Mouse (Mus musculus) adrenal gland, postnatal 25 days (tissue): ENCODE measurements at regions not wholly inside any gene's neighbourhood (a gene's known extent, or its start where the extent isn't known, plus 50 kb on each side); places are given as distances from the start of the nearest gene placed in this dataset.

Experiments
- DNase-seq: peaks from one replicate; pipeline ENCODE4 v3.0.0; 2021; ENCODE audit warnings: mixed read lengths

DNA sequence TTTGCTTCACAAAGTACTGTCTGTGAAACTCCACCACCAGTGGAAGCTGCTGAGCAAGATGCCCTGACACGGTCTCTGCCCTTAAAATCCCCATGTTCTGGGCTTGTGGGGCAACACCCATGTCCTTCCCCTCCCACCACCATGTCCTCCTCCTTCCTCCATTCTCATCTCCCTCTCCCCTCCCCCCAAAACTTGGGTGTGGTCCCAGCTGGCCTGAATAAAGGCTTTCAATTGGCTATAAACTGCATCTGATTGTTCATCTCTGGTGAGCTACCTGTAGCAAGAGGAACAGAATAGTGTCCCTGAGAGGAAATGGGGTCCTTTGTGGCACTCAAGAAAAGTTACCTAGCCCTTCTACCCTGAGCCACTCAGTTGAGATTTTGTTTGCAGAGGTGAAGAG is 91.8 kb downstream of the Slc16a9 start:
- no peak for DNase-seq

DNA sequence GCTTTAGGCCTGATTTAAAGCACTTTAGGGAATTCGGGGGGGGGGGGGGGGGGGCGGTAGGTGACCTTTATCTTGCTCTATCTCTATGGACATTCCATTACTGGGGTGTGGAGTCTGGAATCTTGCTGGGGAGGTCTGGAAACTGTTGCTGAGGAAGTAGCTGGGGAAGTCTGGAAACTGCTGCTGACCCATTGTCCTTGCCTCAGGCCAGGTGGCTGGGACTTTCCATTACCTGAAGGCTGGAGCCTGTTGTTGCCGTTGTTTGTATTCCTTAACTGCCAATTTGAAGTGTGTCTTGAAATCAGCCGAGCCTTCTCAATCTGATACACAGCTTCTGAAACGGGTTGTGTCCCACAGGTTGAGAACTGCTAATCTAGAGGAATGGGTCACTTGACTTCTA is 80.9 kb upstream of the Fam13c start:
- DNase-seq: no peak

DNA sequence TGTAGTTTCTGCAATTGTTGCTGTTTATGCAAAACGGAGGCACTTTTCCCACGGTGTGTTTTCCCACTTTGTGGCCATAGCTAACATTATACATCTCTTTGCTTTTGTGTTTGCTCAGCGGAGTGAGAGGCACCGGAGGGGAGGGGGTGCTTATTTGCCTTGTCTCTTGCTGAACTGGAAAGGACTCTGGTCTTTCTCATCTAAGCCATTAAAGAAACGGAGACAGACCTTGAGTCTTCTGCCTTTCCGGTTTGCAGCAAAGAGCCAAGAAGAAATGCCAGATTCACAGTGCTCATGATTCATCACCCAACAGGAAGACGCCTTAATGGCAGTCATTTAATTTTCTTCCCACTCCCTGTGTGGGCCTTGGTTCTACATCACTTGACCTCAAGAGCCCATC is 80.4 kb upstream of the Fam13c start:
- DNase-seq: no peak

DNA sequence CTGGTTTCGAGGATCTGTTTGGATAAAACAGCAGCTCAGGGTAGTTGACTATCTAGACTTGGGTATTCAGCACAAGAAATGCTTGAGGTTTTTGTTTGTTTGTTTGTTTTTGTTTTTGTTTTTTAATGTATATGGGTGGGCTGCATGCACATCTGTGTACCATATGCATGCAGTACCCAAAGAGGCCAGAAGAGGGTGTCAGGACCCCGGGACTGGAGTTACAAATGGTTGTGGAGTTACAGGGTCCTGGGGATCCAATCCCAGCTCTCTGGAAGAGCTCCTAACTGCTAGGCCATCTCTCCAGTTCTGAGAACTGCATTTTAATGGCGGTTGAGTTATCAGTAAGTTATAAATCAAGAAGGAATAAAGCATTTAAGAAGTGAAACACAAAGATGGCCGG is 77.2 kb upstream of the Fam13c start:
- DNase-seq: peak; percentile 23

DNA sequence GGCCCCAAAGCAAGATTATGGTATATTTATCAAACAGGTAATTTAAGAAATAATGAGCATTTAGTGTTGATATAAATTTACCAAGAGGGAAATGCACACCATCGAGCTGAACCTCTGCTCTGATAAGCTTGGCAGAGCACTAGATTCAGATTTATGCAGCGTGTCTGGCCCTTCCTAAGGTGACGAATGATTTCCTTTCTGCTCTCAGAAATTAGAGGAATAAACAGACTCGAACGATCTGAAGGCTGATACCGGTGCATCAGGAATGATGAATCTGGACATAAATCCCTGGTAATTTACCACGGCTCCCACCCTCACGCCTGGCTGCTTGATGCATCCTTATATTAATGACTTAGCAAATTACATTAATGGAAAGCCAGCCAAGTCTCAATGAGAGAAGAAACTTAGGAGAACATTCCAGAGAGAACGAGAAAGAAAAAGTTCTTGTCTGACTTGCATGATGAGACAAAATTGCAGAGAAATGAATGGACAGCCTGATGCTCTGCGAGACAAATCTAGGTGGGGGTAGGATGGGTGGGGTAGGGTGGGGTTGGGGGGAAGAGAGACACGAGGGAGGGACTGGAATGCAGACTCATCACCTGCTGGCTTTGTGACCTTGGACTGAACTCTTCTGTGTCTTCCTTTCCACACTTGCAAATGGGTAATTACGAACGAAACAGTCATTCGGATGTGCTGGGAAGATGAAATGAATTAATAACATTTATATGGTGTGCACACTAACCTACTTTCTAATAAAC is 75.9 kb upstream of the Fam13c start:
- no peak for DNase-seq

DNA sequence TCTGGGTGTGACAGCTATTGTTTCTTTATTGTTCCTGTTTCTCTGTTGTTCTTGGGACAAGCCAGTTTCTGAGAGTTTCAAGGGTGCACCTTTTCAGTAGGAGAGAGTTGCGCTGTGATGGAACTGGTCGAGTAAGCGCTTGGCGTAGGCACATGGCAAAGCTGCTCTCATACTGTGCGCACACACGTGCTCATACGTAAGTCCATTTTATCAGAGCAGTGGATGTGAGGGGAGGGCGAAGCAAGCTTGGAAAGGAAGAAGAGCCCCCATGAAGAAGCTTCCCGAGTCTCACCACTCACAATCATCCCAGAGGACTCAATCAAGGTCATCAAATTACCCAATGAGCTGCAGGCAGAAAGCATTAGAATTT is 75.3 kb upstream of the Fam13c start:
- DNase-seq: no peak

DNA sequence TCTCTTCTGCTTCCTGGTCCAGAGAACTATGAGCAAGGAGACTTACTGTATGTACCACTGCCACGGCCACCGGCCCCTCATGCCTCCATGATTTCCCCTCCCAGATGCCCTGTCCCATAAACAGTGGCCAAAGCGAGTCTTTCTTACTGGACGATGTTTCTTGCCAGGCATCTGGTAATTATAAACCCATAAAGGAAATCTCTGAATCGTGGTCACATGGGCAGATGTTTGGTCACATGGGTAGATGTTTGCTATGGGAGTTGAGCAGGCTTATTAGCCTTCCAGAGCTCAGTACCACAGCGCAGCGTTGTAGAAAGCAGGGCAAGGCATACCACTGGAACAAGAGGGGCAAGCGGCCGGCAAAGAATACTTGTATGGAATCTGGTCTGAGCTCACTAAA is 74.8 kb upstream of the Fam13c start:
- no peak for DNase-seq

DNA sequence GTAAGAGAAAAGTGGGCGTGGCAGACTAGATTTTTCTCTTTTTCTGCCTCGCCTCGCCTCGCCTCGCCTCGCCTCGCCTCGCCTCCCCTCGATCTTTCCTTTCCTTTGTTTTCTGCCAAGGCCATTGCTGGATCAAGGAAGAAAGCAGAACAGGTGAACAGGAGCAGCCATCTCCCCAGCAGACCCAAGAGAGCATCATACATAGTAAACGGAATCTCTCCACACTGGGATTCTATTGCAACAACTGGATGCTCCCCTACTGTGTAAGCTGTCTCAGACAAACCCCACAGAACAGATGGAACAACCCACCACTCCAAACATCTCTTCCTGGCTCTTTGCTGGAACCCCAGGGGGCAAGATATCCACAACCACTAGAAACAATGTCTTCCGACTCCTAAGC is 72.4 kb upstream of the Fam13c start:
- DNase-seq: no peak

DNA sequence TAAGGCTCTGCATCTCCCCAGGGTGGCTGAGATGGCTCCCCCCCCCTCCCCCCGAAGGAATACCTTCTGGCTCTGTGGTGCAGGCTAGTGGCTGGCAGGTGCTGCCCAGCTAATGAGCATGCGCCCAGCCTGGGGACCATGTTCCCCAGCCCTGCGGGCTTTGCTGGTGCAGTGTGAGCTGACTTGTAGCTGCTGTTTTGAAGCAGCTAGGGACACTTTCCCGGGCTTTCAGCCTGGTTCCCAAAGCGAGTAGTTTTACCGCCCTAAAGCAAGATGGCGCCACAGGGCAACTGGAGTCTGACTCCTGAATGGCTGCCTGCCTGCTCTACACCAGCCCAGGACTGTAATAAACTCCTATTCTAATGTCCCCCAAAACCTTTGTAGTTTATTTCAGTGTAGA is 71.6 kb upstream of the Fam13c start:
- DNase-seq: peak; percentile 78

DNA sequence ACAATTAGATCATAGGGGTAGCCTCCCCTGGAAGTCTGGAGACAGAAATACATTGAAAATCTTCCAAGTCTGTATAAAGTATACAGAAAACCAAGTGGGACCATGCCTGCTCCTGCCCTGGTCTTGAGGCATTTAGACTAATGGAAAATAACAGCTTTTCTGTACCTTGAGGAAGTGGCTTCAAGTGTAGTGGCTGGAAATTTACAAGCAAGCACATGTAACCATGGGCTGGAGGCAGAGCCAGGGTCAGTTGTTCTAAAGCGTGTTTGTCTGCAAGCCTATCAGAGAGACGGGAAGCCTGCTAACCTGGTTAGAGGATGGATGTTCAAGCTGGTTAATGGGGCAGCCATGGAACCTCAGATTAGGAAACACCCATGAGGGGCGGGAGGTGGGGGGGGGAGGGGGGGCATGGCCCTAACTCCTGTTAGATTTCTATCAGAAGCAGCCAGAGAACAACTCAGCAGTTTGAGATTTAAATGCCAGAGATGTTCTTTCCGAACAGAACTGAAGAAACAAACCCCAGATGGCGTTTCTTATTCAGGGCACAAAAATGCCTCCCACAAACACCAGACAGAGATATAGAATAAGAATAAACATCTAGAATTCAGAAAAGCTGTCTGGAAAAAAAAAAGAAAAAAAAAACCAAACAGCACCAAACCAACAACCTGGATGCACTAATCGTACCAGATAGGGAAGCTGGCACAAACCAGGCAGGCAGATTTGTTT is 67.7 kb upstream of the Fam13c start:
- DNase-seq: no peak

DNA sequence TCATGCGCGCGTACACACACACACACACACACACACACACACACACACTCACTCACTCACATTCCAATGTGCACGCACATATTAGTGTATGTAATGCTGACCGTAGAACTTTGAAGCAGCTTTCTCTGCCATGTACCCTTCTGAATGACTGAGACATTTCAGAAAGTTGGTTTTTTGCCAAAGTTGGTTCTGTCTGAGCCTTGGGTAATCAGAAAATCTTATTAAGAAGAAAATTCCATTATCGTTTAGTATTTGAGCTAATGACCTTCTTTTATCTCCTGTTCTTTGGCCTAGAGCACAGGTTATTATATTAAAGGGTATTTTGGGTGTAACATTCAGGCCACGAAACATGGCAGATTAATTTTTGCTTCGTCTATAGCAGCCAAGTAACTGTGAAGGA is 67.1 kb upstream of the Fam13c start:
- DNase-seq: no peak

DNA sequence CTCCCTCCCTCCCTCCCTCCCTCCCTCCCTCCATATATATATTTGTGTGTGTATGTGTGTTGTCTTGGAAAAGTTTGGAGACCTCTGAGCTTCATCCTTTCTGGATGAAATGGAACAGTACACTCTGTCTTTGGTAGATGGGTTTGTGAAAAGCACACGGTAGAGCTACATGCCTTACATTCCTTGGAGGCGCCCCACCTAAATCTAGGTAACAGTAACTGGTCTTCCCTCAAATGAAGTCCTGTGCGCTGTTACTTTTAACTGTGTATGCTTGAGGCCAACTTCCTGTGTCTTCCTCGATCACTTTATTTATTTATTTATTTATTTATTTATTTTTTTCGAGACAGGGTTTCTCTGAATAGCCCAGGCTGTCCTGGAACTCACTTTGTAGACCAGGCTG is 66.4 kb upstream of the Fam13c start:
- DNase-seq: no peak

DNA sequence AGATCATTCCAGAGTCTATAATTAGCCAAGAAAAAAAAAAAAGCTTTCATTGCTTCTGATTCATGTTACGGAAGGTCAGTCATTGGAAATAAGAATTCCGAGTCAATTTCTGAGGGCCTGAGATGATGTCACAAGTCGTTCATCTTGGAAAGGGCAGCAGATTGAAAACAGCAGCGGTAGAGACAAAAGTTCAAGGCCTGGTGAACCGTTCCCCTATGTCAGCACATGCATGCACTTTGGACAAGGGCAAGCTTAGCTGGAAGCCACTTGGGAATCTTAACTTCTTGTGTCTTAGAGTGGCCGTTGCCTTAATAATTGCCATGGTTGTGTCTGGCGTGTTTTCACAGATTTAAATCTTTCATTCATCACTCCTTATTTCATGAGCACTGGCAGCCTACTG is 65.6 kb upstream of the Fam13c start:
- DNase-seq: no peak

DNA sequence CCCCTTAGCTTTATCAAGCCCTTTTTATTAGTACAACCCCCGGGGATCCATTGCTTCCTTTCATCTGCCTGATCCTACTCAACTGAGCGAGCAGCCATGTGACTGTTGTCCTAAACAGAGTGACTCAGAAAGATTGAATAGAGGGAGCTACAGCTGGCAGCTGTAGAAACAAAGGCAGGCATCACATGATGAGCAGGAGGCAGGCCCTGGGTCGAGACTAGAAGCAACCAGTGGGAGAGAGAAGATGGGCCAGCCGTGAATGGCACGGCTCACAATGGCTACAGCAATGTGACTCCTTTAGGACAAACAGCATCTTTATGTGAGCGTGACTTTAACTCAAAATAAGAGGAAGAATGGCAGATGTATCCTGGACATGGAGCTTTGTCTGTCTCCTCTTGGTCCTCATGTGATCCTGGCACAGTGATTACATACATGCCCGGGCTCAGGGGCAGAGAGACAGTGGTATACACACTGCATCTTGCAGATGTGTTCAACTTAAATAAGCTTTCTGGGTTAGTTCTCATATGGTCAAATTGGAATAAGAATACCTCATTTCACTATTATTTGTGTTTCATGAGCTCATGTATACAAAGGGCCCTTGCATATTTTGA is 60.1 kb upstream of the Fam13c start:
- no peak for DNase-seq

DNA sequence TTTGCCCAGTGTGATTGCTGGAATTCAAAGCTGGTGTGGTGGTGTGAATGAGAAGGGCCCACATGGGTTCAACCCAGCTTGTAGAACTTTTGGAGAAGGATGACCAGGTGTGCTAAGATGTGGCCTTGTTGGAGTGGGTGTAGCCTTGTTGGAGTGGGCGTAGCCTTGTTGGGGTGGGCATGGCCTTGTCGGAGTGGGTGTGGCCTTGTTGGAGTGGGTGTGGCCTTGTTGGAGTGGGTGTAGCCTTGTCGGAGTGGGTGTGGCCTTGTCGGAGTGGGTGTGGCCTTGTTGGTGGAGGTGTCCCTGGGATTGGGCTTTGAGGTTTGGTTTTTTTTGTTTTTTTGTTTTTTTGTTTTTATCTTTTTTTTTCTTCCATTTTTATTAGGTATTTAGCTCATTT is 55.6 kb upstream of the Fam13c start:
- DNase-seq: no peak

DNA sequence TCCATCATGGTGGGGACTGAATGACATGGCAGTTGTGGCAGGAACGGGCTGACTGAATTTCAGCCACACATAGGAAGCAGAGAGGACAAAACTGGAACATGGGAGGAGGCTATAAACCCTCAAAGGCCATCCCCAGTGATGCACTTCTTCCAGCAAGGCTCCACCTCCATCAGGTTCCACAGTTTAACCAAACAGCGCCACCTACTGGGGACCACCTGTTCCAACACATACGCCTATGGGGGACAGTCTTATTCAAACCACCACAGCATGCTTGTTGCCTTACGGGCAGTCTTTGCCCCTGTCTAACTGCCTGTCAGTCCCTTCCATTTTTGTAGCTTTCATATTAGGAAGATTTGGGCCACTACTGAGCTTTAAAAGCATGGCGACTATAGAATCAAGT is 52.6 kb upstream of the Fam13c start:
- no peak for DNase-seq
